Mouse (Mus musculus) layer of hippocampus, adult 18-20 months (tissue): ENCODE data around the gene Psme4. TPM values are rescaled to one million over a fixed set of nuclear protein-coding genes. Genes with fewer than 3 reads are reported as not detected.

Source experiments
- DNase-seq, 2 experiments: peaks; one replicate each; pipeline ENCODE4 v3.0.0; 2022; ENCODE audit warnings: low spot score in 2 of 2
- total RNA-seq, 2 experiments: library from RNA; stranded (reverse); gene quantifications; 2 replicates each; pipeline ENCODE4 v1.2.3; 2021

Gene Psme4
- total RNA-seq, 2 experiments from 2014 or later, result 32.1 to 33.9 TPM

DNA sequence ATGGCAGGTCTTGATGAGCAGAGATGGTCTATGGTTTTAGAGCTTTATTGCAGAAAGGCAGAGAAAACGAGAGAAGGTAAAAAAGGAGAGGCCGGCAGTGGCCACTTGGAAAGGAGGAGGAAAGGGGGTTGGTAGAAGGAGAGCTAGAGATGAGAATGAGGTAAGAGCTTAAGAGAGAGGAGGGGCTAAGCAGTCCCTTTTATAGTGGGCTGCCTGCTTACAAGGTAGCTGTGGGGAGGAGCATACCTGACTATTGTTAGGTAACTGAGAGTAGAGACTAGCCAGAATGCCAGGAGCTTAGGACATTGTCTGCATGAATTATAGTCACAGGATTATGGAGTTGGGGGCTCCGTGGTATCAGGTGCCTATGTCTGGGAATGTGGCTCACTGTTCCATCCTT lies 14.0 kb downstream of the Psme4 start:
- DNase-seq, result no peak

DNA sequence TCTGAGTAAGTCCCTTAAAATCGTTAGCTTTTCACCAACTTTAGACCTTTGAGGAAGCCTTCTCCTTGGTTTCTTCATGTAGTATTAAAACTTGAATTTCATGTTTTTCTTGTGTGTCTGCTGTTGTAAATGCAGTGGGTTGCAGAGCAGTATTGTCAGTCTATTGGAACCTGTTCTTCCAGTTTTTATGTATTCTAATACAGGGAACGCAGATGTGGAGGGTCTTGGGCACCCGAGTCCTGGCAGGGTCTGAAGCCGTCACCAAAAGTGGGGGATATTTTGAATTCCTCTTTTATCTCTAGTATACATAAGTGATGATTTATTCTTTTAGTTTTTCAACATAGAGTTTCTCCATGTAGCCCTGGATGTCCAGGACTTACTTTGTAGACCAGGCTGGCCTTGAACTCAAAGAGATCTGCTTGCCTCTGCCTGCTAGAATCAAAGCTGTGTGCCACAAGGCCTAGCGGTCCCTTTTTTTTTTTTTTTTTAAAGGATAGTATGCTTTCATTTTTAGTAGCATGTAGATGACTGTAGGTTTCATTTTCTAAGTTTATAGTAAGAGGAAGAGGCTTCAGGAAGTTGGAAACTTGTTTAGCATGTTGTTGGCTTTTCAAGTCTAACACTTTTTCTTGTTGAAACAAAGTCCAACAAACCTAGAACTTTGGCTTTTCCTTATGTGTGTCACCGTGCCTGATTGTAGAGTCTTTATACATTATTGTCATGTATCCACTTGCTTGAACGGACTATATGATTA lies 14.9 kb downstream of the Psme4 start:
- no peak for DNase-seq

DNA sequence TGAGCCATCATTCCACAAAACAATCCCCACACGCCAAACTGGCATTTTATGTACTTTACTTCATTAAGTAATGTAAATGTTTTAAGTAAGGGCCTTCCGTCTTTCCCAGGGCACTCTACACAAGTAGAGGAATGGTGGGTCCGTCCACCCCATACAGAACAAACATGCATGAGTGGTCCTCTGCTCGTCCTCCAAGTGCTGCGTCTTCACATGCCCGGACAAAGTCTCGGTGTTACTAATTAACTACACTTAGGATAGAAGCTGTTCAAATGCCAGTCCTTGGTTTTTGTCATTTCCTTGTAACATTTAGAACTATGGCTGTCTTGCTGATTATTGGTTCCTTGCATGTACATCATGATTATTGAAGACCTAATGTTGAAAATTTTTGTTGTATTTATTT lies 21.2 kb downstream of the Psme4 start:
- DNase-seq, result no peak

DNA sequence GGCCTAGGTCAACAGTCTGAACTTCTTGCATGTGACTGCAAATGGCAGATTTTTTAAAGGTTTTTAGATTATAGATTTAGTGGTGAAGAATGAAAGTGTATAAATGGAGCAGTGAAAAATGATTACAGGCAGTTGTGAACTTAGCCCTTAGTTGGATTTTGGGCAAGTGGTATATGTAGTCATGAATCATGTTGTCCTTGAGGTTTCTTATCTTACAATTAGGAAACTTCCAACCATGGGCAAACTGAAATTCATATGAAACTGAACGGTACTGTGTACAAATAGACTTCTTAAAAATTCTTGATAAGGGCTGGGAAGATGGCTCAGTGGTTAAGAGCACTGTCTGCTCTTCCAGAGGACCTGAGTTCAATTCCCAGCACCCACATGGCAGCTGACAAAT lies 22.2 kb downstream of the Psme4 start:
- DNase-seq, result no peak

DNA sequence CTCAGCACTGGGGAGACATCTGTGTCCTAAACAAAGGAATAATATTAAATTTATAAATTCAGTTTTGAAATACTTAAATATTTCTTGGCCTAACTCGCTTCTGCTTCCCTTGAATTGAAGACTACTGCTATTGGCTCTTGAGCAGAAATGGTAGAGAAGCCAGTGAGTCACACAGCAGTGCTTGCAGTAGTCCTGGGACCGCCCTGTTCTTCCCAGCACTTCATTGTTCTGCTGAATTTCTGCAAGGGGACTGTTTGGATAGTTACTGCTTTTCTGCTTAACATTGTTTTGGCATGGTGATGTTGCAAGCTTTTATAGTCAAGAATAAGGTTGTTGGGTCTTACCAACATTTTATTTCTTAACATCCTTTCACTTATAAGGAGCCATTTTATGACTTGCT lies 25.7 kb downstream of the Psme4 start:
- DNase-seq, result peak in 1 of 2 experiments; percentile 46

DNA sequence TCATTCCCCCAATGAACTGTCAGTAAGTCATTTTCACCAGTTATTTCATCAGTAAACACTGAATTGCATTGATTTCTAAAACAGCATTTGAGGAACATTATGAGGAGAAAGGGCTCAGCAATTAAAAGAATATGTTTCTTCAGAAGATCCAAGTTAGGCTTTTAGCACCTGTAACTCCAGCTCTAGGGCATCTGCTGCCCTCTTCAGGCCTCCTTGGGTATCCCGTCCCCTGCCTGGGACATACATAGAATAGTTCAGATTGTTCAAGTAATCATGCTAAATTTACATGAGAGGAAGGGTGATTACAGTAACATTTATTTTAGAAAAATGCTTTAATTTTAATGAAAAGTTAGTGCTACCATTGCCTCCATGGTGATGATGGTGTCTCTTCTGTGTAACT lies 28.0 kb downstream of the Psme4 start:
- no peak for DNase-seq

DNA sequence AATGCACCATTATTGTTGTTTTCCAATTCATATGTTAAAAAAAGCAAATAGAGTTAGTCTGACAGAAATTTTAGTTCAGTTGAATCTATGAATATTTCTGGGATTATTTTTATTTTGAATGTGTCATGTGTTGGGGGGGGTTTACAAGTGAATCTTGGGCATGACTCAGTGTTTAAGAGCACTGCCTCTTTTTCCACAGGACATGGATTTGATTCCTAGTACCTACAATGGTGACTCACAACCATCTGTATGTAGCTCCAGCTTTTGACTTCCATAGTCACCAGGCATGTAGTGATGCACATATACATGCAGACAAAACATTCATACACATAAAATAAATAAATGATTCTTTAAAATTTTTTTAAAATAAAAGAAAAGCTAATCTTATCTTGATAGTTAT lies 28.6 kb downstream of the Psme4 start:
- DNase-seq, result no peak

DNA sequence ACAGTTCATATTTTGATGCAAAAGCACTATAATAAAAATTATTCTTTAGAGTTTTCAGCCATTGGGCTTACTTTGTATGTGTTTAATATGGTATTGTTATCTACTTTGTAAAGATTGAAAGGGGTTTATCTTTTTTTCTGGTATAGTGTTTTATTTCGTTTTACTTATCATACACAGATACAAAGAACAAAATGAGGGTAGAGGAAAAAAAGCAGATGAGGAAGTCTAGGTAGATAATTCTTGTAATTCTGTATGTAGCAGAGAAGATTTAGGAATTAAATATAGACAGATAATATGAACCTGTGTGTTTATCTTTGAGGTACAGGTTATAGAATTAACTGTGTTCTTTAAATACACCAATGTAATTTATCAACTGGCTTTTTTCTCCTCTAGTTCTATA lies 30.9 kb downstream of the Psme4 start:
- DNase-seq, result no peak

DNA sequence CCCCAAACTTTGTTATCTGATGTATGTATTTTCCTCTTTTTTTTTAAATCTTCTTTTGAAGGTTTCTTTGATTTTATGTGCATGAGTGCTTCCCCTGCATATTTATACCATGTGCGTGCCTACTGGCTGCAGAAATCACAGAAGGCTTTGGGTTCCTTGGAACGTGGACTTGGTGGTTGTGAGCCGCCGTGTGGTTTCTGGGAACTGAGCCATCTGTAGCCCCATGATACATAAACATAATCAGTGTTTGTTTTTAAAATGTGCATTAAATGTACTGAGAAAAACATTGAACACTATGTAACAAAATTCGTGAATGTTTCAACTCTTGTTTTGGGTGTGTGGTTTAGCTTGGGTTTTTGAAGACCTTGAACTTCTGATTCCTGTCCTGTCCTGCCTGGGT lies 49.6 kb downstream of the Psme4 start:
- DNase-seq, result no peak

DNA sequence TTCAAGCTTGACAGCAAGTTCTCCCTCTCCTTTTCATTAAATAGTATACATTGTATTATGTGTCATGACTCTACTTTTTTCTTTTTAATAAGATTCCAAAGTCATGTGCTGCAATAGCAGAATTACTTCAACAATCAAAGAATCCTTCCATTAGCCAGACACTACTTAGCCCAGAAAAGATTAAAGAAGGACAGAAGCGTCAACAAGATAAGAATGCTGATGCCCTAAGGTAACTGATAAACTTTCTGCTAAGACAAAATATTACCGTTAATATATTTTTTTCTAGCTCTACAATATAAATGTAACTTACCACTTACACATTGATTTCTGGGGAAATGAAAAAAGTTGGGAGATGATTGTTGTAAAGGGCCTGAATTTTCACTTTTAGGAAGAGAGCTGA lies 67.3 kb downstream of the Psme4 start:
- DNase-seq, result no peak

DNA sequence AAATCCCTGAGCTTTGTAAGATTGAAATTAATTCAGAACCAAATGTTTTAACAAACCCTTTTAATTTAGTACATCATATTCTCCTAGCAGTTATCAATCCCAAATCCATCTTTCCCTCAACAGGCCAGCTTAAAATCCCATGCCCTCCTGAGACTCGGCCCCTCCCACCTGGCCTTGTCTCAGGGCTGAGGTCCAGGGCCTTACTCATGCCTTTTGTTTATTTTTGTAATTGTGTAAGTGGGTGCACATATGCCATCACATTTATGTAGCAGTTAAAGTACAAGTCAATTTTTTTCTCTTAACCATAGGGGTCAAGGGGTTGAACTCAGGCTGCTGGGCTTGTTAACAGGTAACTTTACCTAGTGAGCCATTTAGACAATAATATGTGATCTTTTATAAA lies 72.8 kb downstream of the Psme4 start:
- DNase-seq, result no peak

DNA sequence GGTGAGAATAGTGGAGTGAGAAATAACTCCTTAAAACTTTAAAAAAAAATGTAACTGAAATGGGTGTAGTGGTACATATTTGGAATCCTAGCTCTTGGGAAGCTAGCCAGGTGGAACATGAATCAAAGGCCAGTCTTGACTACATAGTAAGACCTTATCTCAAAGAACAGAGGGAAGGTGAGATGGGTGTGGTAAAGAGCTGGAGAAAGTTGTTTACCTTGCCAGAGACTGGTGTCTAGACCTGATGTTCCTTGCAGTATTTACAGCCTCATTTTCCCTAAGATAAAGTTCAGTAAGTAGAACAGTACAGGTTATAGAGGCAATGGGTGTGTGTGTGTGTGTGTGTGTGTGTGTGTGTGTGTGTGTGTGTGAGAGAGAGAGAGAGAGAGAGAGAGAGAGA lies 100.9 kb downstream of the Psme4 start:
- DNase-seq, result no peak

DNA sequence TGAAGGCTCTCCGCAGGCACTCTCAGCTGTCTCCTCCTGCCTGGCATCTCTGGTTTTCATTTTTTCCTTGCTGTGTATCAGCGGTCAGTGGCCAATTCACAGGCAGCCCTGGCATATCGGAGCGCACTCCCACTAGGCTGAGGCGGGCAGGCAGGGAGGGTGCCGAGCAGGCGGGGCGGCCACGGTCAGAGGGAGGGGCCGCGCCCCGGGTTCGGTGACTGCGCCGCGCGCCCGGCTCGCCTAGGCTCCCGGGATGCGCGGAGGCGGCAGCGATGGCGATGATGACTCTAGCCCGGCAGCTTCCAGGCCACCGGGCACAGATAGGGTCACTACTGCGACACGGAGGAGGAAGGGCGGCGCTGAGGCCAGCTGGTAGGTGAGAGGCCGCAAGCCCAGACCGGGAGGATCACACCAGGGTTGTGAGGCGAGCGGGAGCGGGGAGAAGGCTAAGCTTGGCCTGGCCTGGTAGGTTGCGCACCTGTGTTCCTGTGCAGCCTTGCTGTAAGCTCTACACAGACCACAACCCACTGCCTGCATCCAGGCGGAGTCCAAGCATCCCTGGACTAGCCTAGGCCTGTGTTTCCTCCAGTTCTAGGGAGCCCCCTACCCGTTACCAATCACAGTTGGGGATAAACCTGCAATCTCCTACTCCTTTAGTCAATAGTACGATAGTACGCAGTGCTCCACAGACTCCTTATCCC lies 113.8 kb downstream of the Psme4 start, which contains the start of the genes Gpr75 and Asb3:
Gpr75 (plus strand) TSS at position 188 of the 701 bp plus-strand sequence.
Asb3 (plus strand) TSS at position 246 of the 701 bp plus-strand sequence.
- peak; percentile 60 to 77 for DNase-seq

DNA sequence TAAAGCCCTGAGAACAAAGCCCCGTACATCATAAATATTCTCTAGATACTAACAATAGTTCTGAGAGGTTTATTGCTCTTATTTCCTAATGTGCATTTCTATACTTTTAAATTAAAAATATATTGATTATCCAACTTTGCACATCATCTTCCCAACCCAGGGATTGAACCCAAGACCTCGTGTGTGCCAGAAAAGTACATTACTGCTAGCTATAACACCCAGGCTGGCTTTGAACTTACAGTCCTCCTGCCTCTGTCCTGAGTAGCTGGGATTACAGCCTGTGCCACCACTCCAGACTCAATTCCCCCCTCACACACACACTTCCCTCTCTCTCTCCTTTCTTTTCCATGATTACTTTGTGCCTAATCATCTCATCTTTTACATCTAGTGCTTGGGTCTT lies 116.6 kb downstream of the Psme4 start:
- no peak for DNase-seq

DNA sequence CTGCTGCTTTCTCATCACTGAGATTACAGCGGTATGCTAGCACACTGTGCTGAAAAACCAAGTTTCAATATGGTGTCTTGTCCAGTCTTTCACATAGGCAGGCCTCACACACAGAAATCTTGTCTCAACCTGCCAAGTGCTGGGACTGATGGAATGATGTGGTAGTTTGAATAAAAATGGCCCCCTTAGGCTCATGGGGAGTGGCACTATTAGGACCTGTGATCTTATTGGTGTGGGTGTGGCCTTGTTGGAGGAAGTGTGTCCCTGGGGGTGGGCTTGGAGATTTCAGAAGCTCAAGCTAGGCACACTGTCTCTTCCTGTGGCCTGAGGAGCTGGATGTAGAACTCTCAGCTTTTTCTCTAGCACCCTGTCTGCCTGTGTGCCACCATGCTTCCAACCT lies 124.7 kb downstream of the Psme4 start:
- no peak for DNase-seq

DNA sequence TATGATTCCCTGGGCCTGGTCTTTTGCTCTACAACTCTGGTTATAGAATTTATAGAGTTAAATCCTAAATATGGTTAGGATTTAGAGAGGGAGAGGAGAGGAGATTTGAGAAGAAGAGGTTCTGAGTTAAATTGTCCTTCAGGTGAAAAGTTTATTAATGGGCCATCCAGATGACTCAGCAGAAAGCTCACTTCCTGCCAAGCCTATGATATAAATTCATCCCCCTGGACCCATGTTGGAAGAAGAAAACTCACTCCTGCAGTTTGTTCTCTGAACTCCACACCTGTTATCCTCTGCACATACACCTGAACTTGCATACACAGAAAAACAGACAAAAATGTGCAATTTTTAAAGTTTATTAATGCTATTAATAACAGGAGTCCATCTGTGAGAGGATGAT lies 127.8 kb downstream of the Psme4 start:
- DNase-seq, result no peak

DNA sequence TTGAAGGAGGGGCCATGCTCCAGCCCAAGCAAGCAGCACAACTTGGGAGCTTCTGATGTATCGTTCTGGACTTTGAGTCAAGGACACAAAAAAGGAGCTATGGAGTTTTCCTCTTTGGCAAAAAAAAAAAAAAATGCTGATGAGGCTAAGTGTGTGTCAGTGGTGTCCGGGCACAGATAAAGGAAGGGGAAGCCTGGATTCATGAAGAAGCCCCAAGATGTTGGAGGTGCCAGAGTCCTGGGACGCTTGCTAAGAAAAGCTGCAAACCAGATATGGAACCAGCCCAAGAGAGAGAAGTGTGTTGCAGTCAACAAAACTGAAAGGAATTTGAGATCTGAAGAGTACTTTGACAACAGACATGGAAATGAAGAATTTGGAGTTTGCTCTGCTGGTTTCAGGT lies 140.8 kb downstream of the Psme4 start:
- no peak for DNase-seq

DNA sequence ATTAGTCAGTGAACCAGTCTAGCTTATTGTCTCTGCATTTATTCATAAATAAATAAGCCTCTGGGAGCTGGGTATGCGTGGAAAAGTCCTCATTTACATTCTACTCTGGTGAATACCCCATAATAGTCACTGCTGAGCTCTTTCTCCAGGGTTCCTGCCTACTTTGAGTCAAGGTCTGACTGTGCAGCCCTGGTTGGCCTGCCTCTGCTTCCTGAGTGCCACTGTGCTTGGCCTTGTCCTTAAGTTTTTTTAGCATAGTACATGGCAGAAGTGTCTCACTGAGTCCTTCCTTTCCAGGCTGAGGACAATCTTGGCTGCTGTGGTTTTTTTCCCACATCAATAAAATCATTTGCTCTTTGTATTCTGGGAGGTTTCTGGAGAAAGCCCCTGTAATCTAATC lies 149.1 kb downstream of the Psme4 start:
- no peak for DNase-seq

DNA sequence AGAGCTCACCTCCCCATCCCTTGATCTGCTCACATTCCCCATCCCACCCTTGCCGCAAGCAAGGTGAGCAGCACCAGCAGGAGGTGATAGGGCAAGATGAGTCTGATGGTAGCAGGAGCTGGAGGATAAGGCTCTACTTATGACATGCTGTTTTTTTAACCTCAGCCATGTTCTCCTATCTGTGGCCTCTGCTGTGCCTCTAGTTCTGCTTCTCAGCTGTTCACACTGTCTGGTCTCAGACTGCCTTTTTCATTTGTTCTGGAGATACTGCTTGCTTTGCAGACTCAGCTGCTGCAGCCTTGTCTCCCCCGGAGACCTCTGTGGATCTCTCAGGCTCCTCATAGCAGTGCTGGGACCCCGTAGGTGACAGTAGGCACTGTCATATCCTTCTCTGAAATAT lies 151.8 kb downstream of the Psme4 start:
- DNase-seq, result no peak

DNA sequence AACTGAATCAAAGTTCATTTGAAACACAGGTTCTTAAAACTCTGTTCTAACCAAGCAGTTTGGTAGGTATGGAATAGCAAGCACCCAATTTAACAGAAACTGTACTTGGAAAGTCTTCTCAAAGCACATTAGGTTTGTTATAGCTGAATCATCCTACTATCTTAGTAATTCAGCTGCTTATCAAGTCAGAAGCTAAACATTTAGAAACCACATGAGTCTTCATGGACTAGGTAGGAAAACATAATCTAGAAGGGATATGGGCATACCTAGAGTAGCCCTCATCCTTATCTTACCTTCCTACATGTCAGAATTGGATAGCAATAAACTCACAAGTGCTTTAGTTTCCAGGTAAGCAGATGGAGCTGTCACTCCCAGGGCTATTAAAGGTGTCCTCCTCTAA lies 156.6 kb downstream of the Psme4 start:
- no peak for DNase-seq

DNA sequence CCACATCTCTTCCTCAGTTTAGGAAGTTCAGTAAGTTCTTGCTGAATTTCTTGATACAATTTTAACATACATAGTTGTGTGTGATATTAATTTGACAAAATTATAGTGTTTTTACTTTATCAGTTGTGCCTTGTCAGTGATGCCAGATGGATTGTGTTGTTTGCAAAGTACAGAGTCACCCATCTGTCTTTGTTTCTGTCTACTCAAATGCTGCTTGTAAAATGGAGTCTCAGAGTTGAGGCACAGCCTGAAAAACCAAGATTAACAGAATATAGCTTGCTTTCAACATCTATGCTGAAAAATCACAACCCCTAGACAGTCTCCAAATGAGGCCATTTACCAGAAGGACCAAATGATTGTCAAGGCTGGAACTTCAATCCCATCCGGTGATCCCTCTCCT lies 157.0 kb downstream of the Psme4 start:
- DNase-seq, result peak; percentile 10 to 63
